Mouse (Mus musculus) embryonic fibroblast, embryonic 13.5 days (primary cell): ENCODE data around the gene Pold4.

Source experiments
- CTCF ChIP-seq: IDR thresholded peaks from 2 replicates; pipeline ENCODE4 v1.5.1; 2011; ENCODE audit warnings: mild to moderate bottlenecking, control low read depth, low read length, moderate library complexity, borderline replicate concordance; ENCODE audit not compliant: insufficient read depth
- POLR2A ChIP-seq: IDR thresholded peaks from 2 replicates; pipeline ENCODE4 v1.6.1; 2011; ENCODE audit warnings: low read depth, mild to moderate bottlenecking, control low read depth, low read length, moderate library complexity

DNA sequence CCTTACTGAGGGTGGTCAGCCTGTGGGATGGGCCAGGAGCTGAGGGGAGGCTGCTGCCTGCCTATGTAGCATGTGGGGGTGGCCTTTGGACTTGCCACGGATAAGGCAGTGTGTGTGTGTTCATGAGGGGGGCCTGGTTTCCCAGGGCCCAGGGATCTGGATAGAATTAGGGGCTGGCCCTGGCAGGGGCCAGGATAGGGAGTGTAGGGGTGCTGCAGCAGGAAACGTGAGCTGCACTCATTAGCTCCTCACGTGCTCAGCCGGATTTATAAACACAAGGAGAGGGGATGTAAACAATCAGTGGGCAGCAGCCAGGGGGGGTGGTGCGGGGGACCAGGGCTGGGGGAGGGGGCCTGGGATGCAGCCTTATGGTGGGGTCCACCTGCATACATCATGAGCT, 14.6 kb upstream of the Pold4 start:
- TF ChIP-seq CTCF, result no peak
- no peak for TF ChIP-seq POLR2A
